Mouse (Mus musculus) hindbrain, embryonic 11.5 days (tissue): ENCODE measurements around the gene Mug2. TPM values are rescaled to one million over a fixed set of nuclear protein-coding genes. Genes with fewer than 3 reads are reported as not detected.
"Not testable (repeated sequence)": the region's sequence is repeated elsewhere in the genome, so short reads cannot be mapped to it uniquely, and the experiment has no call there.

ENCODE experiments used
- ATAC-seq: fragments of 200-750 bp; cut with Nextera tagmentation; 2 replicates; pipeline ENCODE4 v1.8.0; 2017; ENCODE audit warnings: mild to moderate bottlenecking, moderate TSS enrichment, moderate library complexity; ENCODE audit not compliant: low FRiP score
- DNase-seq: peaks from one replicate; pipeline ENCODE4 v3.0.0-alpha.2; 2015; ENCODE audit warnings: low spot score
- H3K27ac ChIP-seq: fragments of 300-500 bp; sonication (generic); 2 replicates; pipeline ENCODE4 v1.5.1; 2014; ENCODE audit warnings: mild to moderate bottlenecking, low read depth, low read length
- H3K27me3 ChIP-seq: fragments of 300-500 bp; sonication (generic); 2 replicates; pipeline ENCODE4 v1.6.1; 2014; ENCODE audit warnings: mild to moderate bottlenecking, low read length, moderate library complexity, mixed read lengths; ENCODE audit not compliant: control insufficient read depth, insufficient read depth
- H3K36me3 ChIP-seq: fragments of 300-500 bp; sonication (generic); 2 replicates; pipeline ENCODE4 v1.6.1; 2014; ENCODE audit warnings: mild to moderate bottlenecking, low read length, moderate library complexity, mixed read lengths; ENCODE audit not compliant: control insufficient read depth, insufficient read depth
- H3K4me1 ChIP-seq: fragments of 300-500 bp; sonication (generic); replicated peaks from 2 replicates; pipeline ENCODE4 v1.6.1; 2014; ENCODE audit warnings: low read length, mixed read lengths; ENCODE audit not compliant: control insufficient read depth, insufficient read depth
- H3K4me2 ChIP-seq: fragments of 300-500 bp; sonication (generic); replicated peaks from 2 replicates; pipeline ENCODE4 v1.6.1; 2014; ENCODE audit warnings: mild to moderate bottlenecking, low read depth, low read length
- H3K4me3 ChIP-seq: fragments of 300-500 bp; sonication (generic); 2 replicates; pipeline ENCODE4 v1.5.1; 2014; ENCODE audit warnings: low read depth, low read length
- H3K9ac ChIP-seq: fragments of 300-500 bp; sonication (generic); 2 replicates; pipeline ENCODE4 v1.6.1; 2014; ENCODE audit warnings: low read depth, low read length
- H3K9me3 ChIP-seq: fragments of 300-500 bp; sonication (generic); 2 replicates; pipeline ENCODE4 v1.6.1; 2016; ENCODE audit warnings: low read length; ENCODE audit not compliant: control insufficient read depth
- WGBS: fragments of 180-500 bp; shearing (Covaris S2); extraction: QIAGEN DNeasy Blood & Tissue Kit; methylation state at CpG from one replicate; pipeline ENCODE4 v1.1.7; 2014; 5-methylcytosine and 5-hydroxymethylcytosine counted together
- polyA plus RNA-seq: library from polyadenylated mRNA; unstranded; fragments of >200 nt; fragmentation: Nextera tagmentation; extraction: Ambion mirVana; gene quantifications from 2 replicates; pipeline ENCODE4 v1.2.1, GENCODE M21; 2014

The Mug2 gene
- not detected in 2 replicates for polyA plus RNA-seq

- H3K27me3 ChIP-seq, ATAC-seq, DNase-seq, H3K4me2 ChIP-seq, H3K27ac ChIP-seq, H3K9me3 ChIP-seq, H3K36me3 ChIP-seq, H3K4me3 ChIP-seq, H3K4me1 ChIP-seq, H3K9ac ChIP-seq: not testable (repeated sequence)
- WGBS, result no CpG with 5 or more reads among the region's 3 CpGs
Measured at GRCm38 (mm10) chr6:122006461-122006860, at the start of gene Mug2. Gene Mug2, plus strand, starts transcription at chr6:122006761.

- not testable (repeated sequence) for ATAC-seq, H3K4me1 ChIP-seq, H3K9ac ChIP-seq, H3K4me2 ChIP-seq, H3K27me3 ChIP-seq, H3K36me3 ChIP-seq, H3K27ac ChIP-seq, H3K4me3 ChIP-seq, H3K9me3 ChIP-seq, DNase-seq
- 91% methylated on average over 16 of the region's 16 CpGs for WGBS
Measured at GRCm38 (mm10) chr6:121957803-121958349, 48.7 kb upstream of the Mug2 start.

GRCm38 (mm10) chr6:121975701-121976100 is 30.9 kb upstream of the Mug2 start:
- H3K9me3 ChIP-seq, result no peaks in the 10 kb centered on the region
- H3K36me3 ChIP-seq, result no peaks in the 10 kb centered on the region
- H3K4me3 ChIP-seq, result no peak overlapping the region
- H3K27me3 ChIP-seq, result no peaks in the 10 kb centered on the region
- 88% methylated on average over 7 of the region's 7 CpGs for WGBS
- H3K4me2 ChIP-seq, result no peak overlapping the region
- ATAC-seq (no peak), DNase-seq (no peak)
- H3K27ac ChIP-seq, result no peak overlapping the region
- H3K9ac ChIP-seq, result no peak overlapping the region
- no peaks in the 10 kb centered on the region for H3K4me1 ChIP-seq

GRCm38 (mm10) chr6:122100904-122101303 is 94.3 kb downstream of the Mug2 start:
- no peak overlapping the region for H3K4me2 ChIP-seq
- H3K9ac ChIP-seq, result no peak overlapping the region
- no peaks in the 10 kb centered on the region for H3K36me3 ChIP-seq
- no peak overlapping the region for H3K27ac ChIP-seq
- 87% methylated on average over 4 of the region's 4 CpGs for WGBS
- DNase-seq, result no peak
- ATAC-seq, result no peak
- H3K4me3 ChIP-seq, result no peak overlapping the region
- H3K9me3 ChIP-seq, result 0 out of 2 replicates have a peak, but pooled peaks cover 3% of the 10 kb centered on the region
- H3K4me1 ChIP-seq, result no peaks in the 10 kb centered on the region
- no peaks in the 10 kb centered on the region for H3K27me3 ChIP-seq

GRCm38 (mm10) chr6:122101671-122102070 is 95.1 kb downstream of the Mug2 start:
- no peak for DNase-seq
- H3K36me3 ChIP-seq, result no peaks in the 10 kb centered on the region
- H3K27ac ChIP-seq, result no peak overlapping the region
- WGBS, result 83% methylated on average over 1 of the region's 1 CpGs
- no peaks in the 10 kb centered on the region for H3K27me3 ChIP-seq
- no peaks in the 10 kb centered on the region for H3K4me1 ChIP-seq
- no peak overlapping the region for H3K4me2 ChIP-seq
- no peak overlapping the region for H3K9ac ChIP-seq
- H3K4me3 ChIP-seq, result no peak overlapping the region
- 0 out of 2 replicates have a peak, but pooled peaks cover 3% of the 10 kb centered on the region for H3K9me3 ChIP-seq
- ATAC-seq, result no peak

- H3K4me1 ChIP-seq, result no peaks in the 10 kb centered on the region
- H3K4me3 ChIP-seq, result no peak overlapping the region
- no peak overlapping the region for H3K4me2 ChIP-seq
- no peaks in the 10 kb centered on the region for H3K36me3 ChIP-seq
- ATAC-seq (no peak), DNase-seq (no peak)
- H3K9me3 ChIP-seq, result no peaks in the 10 kb centered on the region
- no peak overlapping the region for H3K9ac ChIP-seq
- no peak overlapping the region for H3K27ac ChIP-seq
- H3K27me3 ChIP-seq, result no peaks in the 10 kb centered on the region
- 96% methylated on average over 23 of the region's 24 CpGs for WGBS
Measured at GRCm38 (mm10) chr6:122116963-122117362, 110.4 kb downstream of the Mug2 start.

- 72% methylated on average over 2 of the region's 2 CpGs for WGBS
- Histone ChIP-seq H3K4me2 (no peak overlapping the region), H3K36me3 (no peaks in the 10 kb centered on the region), H3K4me3 (no peak overlapping the region), H3K27me3 (no peaks in the 10 kb centered on the region), H3K9ac (no peak overlapping the region), H3K9me3 (no peaks in the 10 kb centered on the region), H3K27ac (no peak overlapping the region), H3K4me1 (no peaks in the 10 kb centered on the region)
- ATAC-seq, result no peak
- DNase-seq, result no peak
Measured at GRCm38 (mm10) chr6:122129521-122129920, 123.0 kb downstream of the Mug2 start.

Other genes starting within 250 kb of the Mug2 start
- gene Mug1, start 168.2 kb upstream of the Mug2 start, polyA plus RNA-seq, result 0.06 TPM in 1 of 2 replicates, not detected in the other